Mouse (Mus musculus): Measurements from ENCODE around the gene D630045J12Rik. TPM values are rescaled to one million over a fixed set of nuclear protein-coding genes. Genes with fewer than 3 reads are reported as not detected.

D630045J12Rik gene
- polyA plus RNA-seq, 1 experiment from 2014 or later: 1.8 TPM

DNA sequence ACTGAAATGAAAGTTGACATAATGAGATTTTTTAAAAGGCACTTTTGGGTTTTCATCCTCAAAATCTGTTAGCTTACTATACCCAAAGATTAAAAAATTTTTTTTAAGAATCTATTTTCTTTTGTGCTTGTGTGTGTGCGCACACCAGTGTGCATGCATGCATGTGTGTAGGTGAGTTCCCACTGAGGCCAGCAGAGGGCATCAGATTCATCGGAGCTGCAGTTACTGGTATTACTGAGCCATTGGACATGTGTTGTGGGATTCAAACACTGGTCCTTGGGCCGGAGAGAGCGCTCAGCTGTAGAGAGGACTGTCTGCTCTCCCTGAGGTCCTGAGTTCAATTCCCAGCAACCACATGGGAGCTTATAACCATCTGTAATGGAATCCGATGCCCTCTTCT, 123.9 kb downstream of the D630045J12Rik start:
- no peaks in the 10 kb centered on the region for H3K9me3 ChIP-seq
- no peak for ATAC-seq (ENCODE audit: extremely low read depth, insufficient number of reproducible peaks, low FRiP score, low TSS enrichment)
- no peak overlapping the region for H3K9ac ChIP-seq
- H3K27me3 ChIP-seq (replicated peaks): no peaks in the 10 kb centered on the region
- H3K27ac ChIP-seq (replicated peaks): no peak overlapping the region
- WGBS: 89% methylated on average over 5 of the region's 5 CpGs
- H3K4me2 ChIP-seq: no peak overlapping the region
- H3K36me3 ChIP-seq: peaks cover 35% of the 10 kb centered on the region
- H3K4me1 ChIP-seq: peaks cover 13% of the 10 kb centered on the region
- no peak overlapping the region for H3K4me3 ChIP-seq

DNA sequence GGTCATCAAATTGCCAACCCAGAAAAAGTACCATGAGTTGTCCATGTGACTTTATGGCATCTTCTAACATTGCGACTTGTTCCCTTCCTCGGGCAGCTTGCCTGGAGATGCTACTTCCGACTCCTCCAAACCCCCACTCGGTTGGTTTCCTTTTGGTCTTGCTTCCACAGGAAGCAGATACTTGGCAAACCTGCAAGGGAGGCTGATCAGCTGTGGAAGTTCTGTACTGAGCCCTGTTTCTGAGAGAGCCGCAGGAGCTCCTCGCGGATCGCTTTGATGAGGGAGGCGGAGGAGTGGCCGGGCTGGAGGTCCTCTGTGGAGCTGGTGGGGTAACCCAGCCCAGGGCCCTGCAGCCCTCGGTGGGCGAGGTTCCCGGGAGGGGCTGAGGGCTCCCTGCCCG, 125.7 kb downstream of the D630045J12Rik start:
- H3K27me3 ChIP-seq (replicated peaks): no peaks in the 10 kb centered on the region
- no peak overlapping the region for H3K4me3 ChIP-seq
- no peaks in the 10 kb centered on the region for H3K9me3 ChIP-seq
- H3K4me2 ChIP-seq: no peak overlapping the region
- WGBS: 76% methylated on average over 14 of the region's 14 CpGs
- no peak overlapping the region for H3K9ac ChIP-seq
- H3K27ac ChIP-seq (replicated peaks): no peak overlapping the region
- no peak for ATAC-seq (ENCODE audit: extremely low read depth, insufficient number of reproducible peaks, low FRiP score, low TSS enrichment)
- peaks cover 32% of the 10 kb centered on the region for H3K36me3 ChIP-seq
- peaks cover 21% of the 10 kb centered on the region for H3K4me1 ChIP-seq

DNA sequence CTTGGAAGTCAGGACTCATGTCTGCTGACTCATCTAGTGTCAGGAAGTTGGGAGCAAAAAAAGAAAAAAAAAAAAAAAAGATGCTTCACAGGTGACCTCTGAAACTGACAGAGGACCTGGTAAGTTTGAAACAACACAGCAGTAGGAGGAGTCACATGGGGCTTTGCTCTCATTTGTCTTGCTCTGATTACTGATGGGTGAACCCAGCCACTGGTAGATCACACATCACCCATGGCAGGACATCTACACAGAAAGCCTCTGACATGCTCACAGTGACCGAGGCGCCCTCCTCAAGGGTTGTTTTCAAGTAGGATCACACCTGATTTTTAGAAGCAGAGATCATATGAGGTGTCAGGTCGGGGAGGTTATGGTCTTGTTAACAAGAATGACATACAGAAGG, 128.3 kb downstream of the D630045J12Rik start:
- no peaks in the 10 kb centered on the region for H3K9me3 ChIP-seq

DNA sequence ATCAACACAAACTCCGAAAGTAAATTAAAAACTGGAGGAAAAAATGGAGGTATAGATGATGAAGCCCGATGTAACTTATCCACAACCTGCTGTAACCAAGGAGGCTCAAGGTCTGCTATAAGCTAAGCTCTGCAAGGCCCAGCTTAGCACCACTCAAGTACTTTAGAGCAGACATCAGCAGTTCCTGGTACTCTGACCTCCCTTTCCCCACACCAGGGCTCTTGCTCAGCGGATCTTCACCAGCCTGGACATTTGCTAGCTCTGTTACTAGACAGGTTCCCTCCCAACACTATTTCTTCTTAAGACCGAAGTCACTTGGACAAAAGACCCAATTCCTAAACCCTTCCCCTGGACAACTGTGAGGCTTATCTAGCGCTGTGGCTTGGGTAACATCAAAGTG, 128.9 kb downstream of the D630045J12Rik start:
- ATAC-seq (ENCODE audit: extremely low read depth, insufficient number of reproducible peaks, low FRiP score, low TSS enrichment): no peak
- Histone ChIP-seq H3K4me1 (peaks cover 20% of the 10 kb centered on the region), H3K4me2 (no peak overlapping the region), H3K27me3 (replicated peaks) (no peaks in the 10 kb centered on the region), H3K4me3 (no peak overlapping the region), H3K36me3 (peaks cover 25% of the 10 kb centered on the region), H3K27ac (replicated peaks) (no peak overlapping the region), H3K9ac (no peak overlapping the region), H3K9me3 (no peaks in the 10 kb centered on the region)
- 86% methylated on average over 5 of the region's 5 CpGs for WGBS

More for the DNA sequence above, 128.3 kb downstream of the D630045J12Rik start:
- Histone ChIP-seq H3K4me2 (no peak overlapping the region), H3K4me3 (no peak overlapping the region), H3K27ac (replicated peaks) (no peak overlapping the region), H3K4me1 (peaks cover 20% of the 10 kb centered on the region), H3K27me3 (replicated peaks) (no peaks in the 10 kb centered on the region), H3K36me3 (peaks cover 30% of the 10 kb centered on the region), H3K9ac (no peak overlapping the region)
- ATAC-seq (ENCODE audit: extremely low read depth, insufficient number of reproducible peaks, low FRiP score, low TSS enrichment): no peak
- WGBS: 86% methylated on average over 3 of the region's 3 CpGs

DNA sequence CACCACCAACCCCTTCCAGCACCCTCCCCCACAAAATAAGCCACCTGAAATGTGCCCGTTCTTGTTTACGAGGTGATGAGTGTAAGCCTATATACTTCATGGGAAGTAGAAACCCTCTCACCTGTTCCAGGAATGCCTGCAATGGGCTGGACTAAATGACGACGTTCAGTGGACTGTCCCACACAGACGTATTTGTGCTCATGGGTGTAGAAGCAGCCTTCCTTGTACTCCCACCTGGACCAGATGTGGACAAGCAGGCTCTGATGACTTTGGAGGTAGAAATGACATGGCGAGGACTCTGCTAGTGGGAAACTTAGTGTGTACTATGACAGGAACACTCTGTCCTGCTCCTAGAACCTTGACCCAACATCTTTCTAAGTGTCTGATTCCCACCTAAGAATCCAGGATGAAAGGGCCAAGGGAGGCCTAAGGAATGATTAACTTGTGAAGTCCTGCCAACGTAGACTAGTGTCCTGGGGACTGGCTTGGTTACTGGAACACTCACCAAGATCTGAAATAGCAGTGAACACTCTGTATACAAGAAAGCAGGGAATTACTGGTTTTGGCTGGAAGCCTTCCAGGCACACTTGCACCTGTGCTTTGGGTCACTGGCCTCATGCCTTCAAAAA, 129.5 kb downstream of the D630045J12Rik start, which contains the start of gene Atp6v0a4:
Gene Atp6v0a4 (minus strand): TSS at position 380 of the 629 bp plus-strand sequence.
- no peak for ATAC-seq (ENCODE audit: extremely low read depth, insufficient number of reproducible peaks, low FRiP score, low TSS enrichment)
- Histone ChIP-seq H3K4me1 (peaks cover 20% of the 10 kb centered on the region), H3K27ac (replicated peaks) (no peak within 1 kb of the TSS), H3K9me3 (no peaks in the 10 kb centered on the region), H3K36me3 (peaks cover 20% of the 10 kb centered on the region), H3K4me3 (no peak within 1 kb of the TSS), H3K27me3 (replicated peaks) (no peaks in the 10 kb centered on the region), H3K4me2 (no peak within 1 kb of the TSS), H3K9ac (no peak within 1 kb of the TSS)
- WGBS: 86% methylated on average over 7 of the region's 7 CpGs

DNA sequence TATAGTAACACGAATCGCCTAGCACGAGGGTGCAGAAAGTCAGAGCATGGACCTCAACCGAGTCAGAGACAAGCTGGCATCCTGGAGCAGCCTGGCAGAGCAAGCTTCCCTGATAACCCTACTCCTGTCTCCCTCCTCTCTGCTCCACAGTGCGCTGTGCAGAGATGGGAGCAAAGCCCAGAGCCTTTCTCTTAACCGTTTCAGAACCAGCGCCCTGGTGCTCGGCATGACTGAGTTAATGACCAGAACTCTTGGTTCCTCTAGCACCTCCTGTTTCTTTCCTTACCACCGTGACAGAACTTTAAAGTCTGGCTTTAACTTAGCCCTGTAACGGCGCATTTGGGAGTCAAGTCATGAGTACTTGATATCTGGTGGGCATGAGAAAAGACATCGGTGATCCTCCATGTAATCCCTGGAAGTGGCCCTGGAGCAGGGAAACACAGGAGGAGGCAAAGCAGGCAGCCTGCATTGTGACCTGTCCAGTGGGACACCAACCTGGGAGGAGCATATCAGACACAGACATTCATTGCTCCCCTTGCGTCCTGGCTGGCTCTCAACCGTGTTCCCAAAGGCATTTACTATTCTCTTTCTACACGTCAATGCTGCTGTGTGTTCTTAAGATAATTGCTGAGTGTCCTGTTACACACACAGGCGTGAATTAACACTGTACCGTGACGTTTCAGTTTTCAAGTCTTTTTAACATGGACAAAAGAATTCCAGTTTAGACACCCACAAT, 130.2 kb downstream of the D630045J12Rik start:
- ATAC-seq (ENCODE audit: extremely low read depth, insufficient number of reproducible peaks, low FRiP score, low TSS enrichment): no peak
- Histone ChIP-seq H3K4me1 (peaks cover 20% of the 10 kb centered on the region), H3K9ac (no peak overlapping the region), H3K4me3 (no peak overlapping the region), H3K27me3 (replicated peaks) (no peaks in the 10 kb centered on the region), H3K9me3 (no peaks in the 10 kb centered on the region), H3K36me3 (peaks cover 17% of the 10 kb centered on the region), H3K27ac (replicated peaks) (no peak overlapping the region), H3K4me2 (no peak overlapping the region)
- 63% methylated on average over 18 of the region's 18 CpGs for WGBS

DNA sequence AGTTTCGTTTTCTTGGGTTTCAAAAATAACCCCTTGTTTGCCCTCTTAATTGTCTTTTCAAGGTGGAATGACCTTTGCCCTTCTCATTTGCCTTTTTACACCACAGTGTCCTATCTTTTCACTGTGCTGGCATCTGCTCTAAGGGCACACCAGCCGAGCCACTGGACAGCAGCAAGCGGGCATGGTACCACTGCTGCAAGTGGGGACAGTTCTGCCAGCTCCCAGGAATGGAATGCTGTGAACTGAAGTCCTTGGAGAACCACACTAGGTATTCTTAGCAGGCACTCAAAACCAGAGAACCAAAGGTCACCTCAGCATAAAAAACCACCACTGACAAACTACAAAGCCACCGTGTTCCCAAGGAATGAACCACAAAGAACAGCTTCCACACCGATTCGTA, 131.0 kb downstream of the D630045J12Rik start:
- no peaks in the 10 kb centered on the region for H3K27me3 ChIP-seq (replicated peaks)
- H3K36me3 ChIP-seq: peaks cover 9% of the 10 kb centered on the region; the same call in 1 of the 2 replicates
- H3K9me3 ChIP-seq: no peaks in the 10 kb centered on the region
- no peak for ATAC-seq (ENCODE audit: extremely low read depth, insufficient number of reproducible peaks, low FRiP score, low TSS enrichment)
- H3K4me2 ChIP-seq: peak overlapping the region; percentile 39
- H3K9ac ChIP-seq: no peak overlapping the region
- H3K4me3 ChIP-seq: no peak overlapping the region
- WGBS: 59% methylated on average over 6 of the region's 6 CpGs
- H3K27ac ChIP-seq (replicated peaks): no peak overlapping the region
- H3K4me1 ChIP-seq: peaks cover 20% of the 10 kb centered on the region

DNA sequence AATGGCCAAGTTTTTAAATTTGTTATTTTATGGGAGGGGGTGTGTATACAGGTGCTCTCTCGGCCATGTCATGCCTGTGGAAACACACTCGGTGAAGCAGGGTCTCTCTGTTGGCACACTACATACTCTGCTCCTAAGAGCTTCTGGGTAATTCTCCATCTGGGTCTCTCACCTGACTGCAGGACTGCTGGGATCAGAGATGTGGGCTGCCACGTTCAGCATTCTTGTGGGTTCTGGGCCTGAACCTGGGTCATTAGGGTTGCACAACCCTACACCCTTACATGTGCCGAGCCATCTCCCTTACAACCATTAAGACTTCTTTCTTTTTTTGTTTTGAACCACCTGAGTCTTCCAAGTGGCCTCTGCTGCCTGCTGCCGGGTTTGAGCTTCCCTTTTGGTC, 132.0 kb downstream of the D630045J12Rik start:
- Histone ChIP-seq H3K36me3 (0 out of 2 replicates have a peak, but pooled peaks cover under 1% of the 10 kb centered on the region), H3K4me2 (no peak overlapping the region), H3K27me3 (replicated peaks) (no peaks in the 10 kb centered on the region), H3K4me1 (peaks cover 20% of the 10 kb centered on the region), H3K4me3 (no peak overlapping the region), H3K9me3 (no peaks in the 10 kb centered on the region), H3K9ac (no peak overlapping the region), H3K27ac (replicated peaks) (no peak overlapping the region)
- ATAC-seq (ENCODE audit: extremely low read depth, insufficient number of reproducible peaks, low FRiP score, low TSS enrichment): no peak
- 73% methylated on average over 5 of the region's 5 CpGs for WGBS

DNA sequence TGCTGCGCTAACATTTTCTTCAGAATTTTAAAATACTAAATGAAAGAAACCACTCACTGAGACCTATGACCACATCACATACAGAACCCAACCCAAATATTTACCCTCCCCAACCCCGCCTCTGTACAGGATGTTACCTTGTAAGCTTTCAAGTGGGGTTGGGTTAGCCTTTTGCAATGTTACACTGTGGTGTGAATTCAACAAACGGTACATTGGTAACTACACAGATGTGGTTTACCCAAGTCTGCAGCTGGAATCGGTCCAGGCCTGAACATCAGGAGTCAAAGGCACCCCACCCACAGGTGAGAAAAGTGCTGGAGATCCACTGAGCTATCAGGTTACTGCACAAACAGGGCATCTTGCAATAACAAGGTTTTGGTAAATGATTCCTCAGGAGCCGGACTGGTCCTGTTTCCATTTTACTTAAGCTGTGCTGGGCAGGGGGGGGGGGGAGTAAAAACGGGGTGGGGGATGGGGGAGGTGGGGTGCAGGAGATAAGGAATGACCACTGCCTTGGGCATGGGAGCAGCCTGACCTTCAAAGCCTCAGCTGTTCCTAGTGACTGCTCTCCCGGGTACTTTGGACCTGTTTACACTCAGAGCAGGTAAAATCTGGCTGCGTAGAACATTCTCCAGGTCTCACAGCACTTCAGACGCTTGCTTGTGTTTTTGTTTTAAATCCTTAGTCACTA, 133.0 kb downstream of the D630045J12Rik start:
- no peaks in the 10 kb centered on the region for H3K36me3 ChIP-seq
- H3K4me1 ChIP-seq: peaks cover 20% of the 10 kb centered on the region
- no peaks in the 10 kb centered on the region for H3K9me3 ChIP-seq
- H3K4me2 ChIP-seq: no peak overlapping the region
- no peak overlapping the region for H3K9ac ChIP-seq
- no peak for ATAC-seq (ENCODE audit: extremely low read depth, insufficient number of reproducible peaks, low FRiP score, low TSS enrichment)
- H3K27me3 ChIP-seq (replicated peaks): no peaks in the 10 kb centered on the region
- no peak overlapping the region for H3K4me3 ChIP-seq
- H3K27ac ChIP-seq (replicated peaks): no peak overlapping the region
- WGBS: 61% methylated on average over 8 of the region's 9 CpGs

DNA sequence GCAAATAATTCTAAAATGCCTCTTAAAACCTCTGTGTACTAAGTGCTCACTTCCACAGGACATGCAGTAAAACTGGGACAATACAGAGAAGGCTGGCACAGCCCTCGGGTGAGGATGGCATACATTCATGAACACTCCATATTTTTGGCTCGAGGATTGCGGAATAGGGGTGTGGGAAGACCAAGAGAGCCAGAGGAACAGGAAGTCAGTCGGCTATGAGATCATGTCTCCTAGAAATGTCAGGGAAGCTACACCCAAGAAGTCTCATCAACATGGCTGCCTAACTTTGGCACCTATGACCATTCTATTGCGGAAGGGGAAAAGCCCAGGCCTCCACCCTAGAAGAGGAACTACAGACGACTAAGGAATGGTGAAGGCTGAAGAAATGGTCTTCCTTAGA, 135.5 kb downstream of the D630045J12Rik start:
- H3K27me3 ChIP-seq (replicated peaks): no peaks in the 10 kb centered on the region
- no peak overlapping the region for H3K9ac ChIP-seq
- peaks cover 13% of the 10 kb centered on the region for H3K4me1 ChIP-seq
- H3K9me3 ChIP-seq: no peaks in the 10 kb centered on the region
- H3K4me3 ChIP-seq: no peak overlapping the region
- no peak for ATAC-seq (ENCODE audit: extremely low read depth, insufficient number of reproducible peaks, low FRiP score, low TSS enrichment)
- H3K4me2 ChIP-seq: no peak overlapping the region
- 80% methylated on average over 6 of the region's 6 CpGs for WGBS
- no peaks in the 10 kb centered on the region for H3K36me3 ChIP-seq
- H3K27ac ChIP-seq (replicated peaks): no peak overlapping the region

DNA sequence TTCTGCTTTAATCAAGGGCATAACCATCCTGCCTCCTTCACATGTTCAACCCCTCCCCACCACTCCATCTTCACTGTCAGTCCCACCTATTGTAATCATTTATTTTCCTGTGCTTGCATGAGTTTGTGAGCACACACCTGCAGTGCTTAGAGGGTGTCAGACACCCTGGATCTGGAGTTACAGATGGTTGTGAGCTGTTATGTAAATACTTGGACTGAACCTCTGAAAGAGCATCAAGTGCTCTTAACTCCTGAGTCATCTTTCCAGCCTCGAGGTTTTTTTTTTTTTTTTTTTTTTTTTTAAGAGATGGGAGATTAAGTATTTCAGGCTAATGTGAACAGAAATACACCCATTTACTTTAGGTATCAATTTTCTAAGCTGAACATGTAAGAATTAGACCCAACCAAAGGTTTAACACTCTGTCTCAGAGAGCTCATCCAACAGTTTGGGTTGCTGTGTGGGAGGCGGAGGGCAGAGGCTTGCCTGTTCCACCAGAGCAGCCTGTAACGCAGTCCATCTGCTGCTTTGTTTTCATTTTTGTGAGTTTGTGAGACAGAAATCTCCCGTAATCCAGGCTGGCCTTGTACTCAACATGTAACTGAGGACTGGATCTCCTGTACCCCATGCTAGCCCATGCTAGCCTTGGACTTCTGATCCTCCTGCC, 137.6 kb downstream of the D630045J12Rik start:
- Histone ChIP-seq H3K27me3 (replicated peaks) (no peaks in the 10 kb centered on the region), H3K36me3 (no peaks in the 10 kb centered on the region), H3K9me3 (no peaks in the 10 kb centered on the region), H3K9ac (no peak overlapping the region), H3K4me3 (no peak overlapping the region), H3K4me1 (no peaks in the 10 kb centered on the region), H3K27ac (replicated peaks) (no peak overlapping the region), H3K4me2 (no peak overlapping the region)
- WGBS: 57% methylated on average over 4 of the region's 4 CpGs
- no peak for ATAC-seq (ENCODE audit: extremely low read depth, insufficient number of reproducible peaks, low FRiP score, low TSS enrichment)

All from heart, embryonic 13.5 days (tissue).